Mouse (Mus musculus) adrenal gland, postnatal 0 days (tissue): ENCODE data around the gene Nup155. TPM values are rescaled to one million over a fixed set of nuclear protein-coding genes. Genes with fewer than 3 reads are reported as not detected.

Experiments used
- polyA plus RNA-seq: library from polyadenylated mRNA; unstranded; fragments of >200 nt; fragmentation: Nextera tagmentation; extraction: Ambion mirVana; gene quantifications from 2 replicates; pipeline ENCODE4 v1.2.1, GENCODE M21; 2015

Nup155 gene
- 3.3 and 5.4 TPM in 2 replicates for polyA plus RNA-seq

GRCm38 (mm10) chr15:8108966-8109743 lies at the start of gene Nup155:
TSS of gene Nup155 (plus strand) at chr15:8109273.

DNA sequence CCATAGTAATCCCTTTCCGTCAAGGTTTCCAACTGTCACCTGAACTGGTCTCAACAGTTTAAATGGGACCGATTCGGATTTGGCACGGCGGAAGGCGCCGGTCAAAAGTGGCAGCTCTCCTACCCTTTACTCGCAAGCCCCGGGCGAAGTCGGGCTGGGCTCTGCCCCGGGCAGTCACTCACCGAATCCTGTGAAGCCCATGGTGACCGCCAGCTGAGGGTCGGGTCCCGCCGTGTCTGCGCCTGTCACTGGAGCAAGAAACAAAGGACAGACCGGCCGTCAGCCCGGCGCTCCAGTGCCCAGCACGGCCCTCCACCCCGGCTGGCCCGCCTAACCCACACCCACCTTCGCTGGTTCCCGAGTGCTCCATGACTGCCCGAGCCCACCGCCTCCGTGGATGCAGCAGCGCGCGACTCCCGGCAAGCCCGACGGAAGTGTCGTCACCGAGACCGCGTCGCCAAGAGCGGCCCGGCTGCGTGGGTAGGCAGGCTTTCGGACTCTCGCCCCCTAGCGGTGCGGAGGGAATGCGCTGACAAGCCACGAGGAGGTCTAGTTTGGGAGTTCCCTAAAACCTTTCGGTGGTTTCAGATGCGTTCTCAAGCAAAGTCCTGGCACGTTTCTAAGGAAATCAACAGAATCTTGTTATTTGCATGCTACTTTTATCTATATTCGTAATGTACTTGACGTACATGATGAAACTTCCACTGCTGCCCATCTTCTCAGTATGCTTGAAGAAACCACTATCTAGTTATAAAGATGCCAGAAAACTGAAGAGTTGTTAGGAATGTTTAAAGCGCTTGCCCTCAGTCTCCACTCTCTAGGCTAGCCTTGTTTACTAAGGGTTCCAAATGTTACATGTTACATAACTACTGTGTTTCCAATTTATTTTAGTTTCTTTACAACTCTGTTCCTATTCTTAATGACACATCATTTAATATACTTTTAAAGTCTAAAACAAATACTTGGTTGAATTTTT lies 10.0 kb upstream of the Nup155 start, which contains the start of gene Wdr70:
TSS of gene Wdr70 (minus strand) at position 436 of the 976 bp plus-strand sequence.

DNA sequence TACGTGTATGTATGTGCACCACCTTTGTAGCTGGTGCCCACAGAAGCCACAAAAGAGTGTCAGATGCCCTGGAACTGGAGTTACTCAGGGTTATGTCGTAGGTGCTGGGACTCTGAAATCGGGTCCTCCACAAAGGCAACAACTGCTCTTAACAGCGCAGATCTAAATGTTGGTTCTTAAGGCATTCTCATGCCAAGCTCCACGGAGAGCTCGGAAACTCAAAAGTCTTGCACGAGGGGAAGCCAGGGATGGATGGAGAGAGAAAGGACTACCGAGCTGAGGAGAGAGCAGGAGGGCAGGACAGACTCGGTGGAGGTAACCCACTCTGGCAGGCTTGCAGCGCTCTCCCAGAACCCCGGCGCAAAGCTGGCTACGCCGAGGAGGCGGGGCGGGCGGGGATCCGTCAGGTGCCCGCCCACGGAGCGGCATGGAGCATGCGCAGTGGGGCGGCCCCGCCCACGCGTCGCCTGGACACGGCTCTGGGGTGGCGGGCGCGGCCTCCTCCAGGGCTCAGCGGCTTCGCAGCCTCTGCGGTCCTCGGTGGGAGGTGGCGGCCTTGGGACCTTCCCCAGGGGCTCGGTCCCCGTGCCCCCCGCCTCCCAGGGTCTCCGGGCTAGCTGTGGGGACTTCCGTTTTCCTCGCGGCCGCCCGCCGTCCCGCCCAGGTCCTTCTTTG lies 59.7 kb downstream of the Nup155 start, which contains the start of gene Cplane1:
TSS of gene Cplane1 (plus strand) at position 516 of the 675 bp plus-strand sequence.

Other genes with a start within 250 kb of the Nup155 start
- gene Wdr70, start 10.1 kb upstream of the Nup155 start, polyA plus RNA-seq: 25.2 and 39.7 TPM in 2 replicates
- 4.2 and 5.2 TPM in 2 replicates for gene Cplane1, start 59.8 kb downstream of the Nup155 start, polyA plus RNA-seq